Mouse (Mus musculus) cerebellum, adult 11 months (tissue): ENCODE results near the gene Usp18.
A peak's percentile ranks its signal among the peaks of the same experiment; 100 is the strongest.

Experiments
- DNase-seq: peaks from one replicate; pipeline ENCODE4 v3.0.0; 2022

The Usp18 gene

GRCm38 (mm10) chr6:121245127-121246036 lies at the start of gene Usp18:
Usp18 (plus strand) TSS chr6:121245906.
- DNase-seq = peak; percentile 35

- no peak for DNase-seq
Observed at GRCm38 (mm10) chr6:121197807-121198365, 47.8 kb upstream of the Usp18 start.

GRCm38 (mm10) chr6:121200458-121200857 lies 45.2 kb upstream of the Usp18 start:
- DNase-seq = no peak

- no peak for DNase-seq
Observed at GRCm38 (mm10) chr6:121202026-121202425, 43.7 kb upstream of the Usp18 start.

GRCm38 (mm10) chr6:121206481-121206880 lies 39.2 kb upstream of the Usp18 start:
- DNase-seq = no peak

GRCm38 (mm10) chr6:121209584-121209983 lies 36.1 kb upstream of the Usp18 start:
- no peak for DNase-seq

GRCm38 (mm10) chr6:121210149-121210925 lies 35.4 kb upstream of the Usp18 start, which contains the start of gene Tuba8:
Tuba8 (plus strand) TSS chr6:121210696.
- peak; percentile 50 for DNase-seq

GRCm38 (mm10) chr6:121210926-121211289 lies 34.8 kb upstream of the Usp18 start:
- DNase-seq = no peak

GRCm38 (mm10) chr6:121211743-121212142 lies 34.0 kb upstream of the Usp18 start:
- DNase-seq = peak; percentile 24

- DNase-seq = no peak
Observed at GRCm38 (mm10) chr6:121212988-121213387, 32.7 kb upstream of the Usp18 start.

GRCm38 (mm10) chr6:121214221-121214620 lies 31.5 kb upstream of the Usp18 start:
- no peak for DNase-seq

- DNase-seq = no peak
Observed at GRCm38 (mm10) chr6:121214667-121215330, 30.9 kb upstream of the Usp18 start.

GRCm38 (mm10) chr6:121215336-121215735 lies 30.4 kb upstream of the Usp18 start:
- DNase-seq = no peak

GRCm38 (mm10) chr6:121215896-121216295 lies 29.8 kb upstream of the Usp18 start:
- no peak for DNase-seq

GRCm38 (mm10) chr6:121216589-121217255 lies 29.0 kb upstream of the Usp18 start:
- DNase-seq = no peak

- DNase-seq = no peak
Observed at GRCm38 (mm10) chr6:121218002-121218401, 27.7 kb upstream of the Usp18 start.

GRCm38 (mm10) chr6:121219406-121219805 lies 26.3 kb upstream of the Usp18 start:
- no peak for DNase-seq

GRCm38 (mm10) chr6:121220181-121220580 lies 25.5 kb upstream of the Usp18 start:
- no peak for DNase-seq

- no peak for DNase-seq
Observed at GRCm38 (mm10) chr6:121221876-121222597, 23.7 kb upstream of the Usp18 start.

- no peak for DNase-seq
Observed at GRCm38 (mm10) chr6:121223001-121223400, 22.7 kb upstream of the Usp18 start.

- DNase-seq = no peak
Observed at GRCm38 (mm10) chr6:121224067-121224466, 21.6 kb upstream of the Usp18 start.

- no peak for DNase-seq
Observed at GRCm38 (mm10) chr6:121224993-121225392, 20.7 kb upstream of the Usp18 start.
